Mouse (Mus musculus): ENCODE measurements around the gene Zcchc4. TPM values are rescaled to one million over a fixed set of nuclear protein-coding genes. Genes with fewer than 3 reads are reported as not detected.

Gene Zcchc4
- polyA plus RNA-seq, 1 experiment from 2014 or later = 12.9 TPM

DNA sequence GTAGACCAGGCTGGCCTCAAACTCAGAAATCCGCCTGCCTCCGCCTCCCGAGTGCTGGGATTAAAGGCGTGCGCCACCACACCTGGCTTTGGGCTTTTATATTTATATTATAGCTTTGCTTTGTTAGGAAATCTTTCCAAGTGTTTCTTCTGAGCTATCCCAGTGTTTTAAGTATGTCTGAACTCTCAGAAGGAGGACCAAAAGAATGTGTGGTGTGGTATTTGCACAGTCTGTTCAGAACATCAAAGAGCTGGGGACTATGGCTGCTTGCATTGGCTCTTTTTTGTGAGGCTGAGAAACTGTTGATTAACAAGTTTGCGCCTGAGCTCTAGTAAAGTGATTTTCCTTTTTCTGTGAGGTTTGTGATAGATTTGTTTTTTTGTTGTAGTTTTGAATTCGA, 69.1 kb downstream of the Zcchc4 start:
- no peaks in the 10 kb centered on the region for H3K9me3 ChIP-seq (replicated peaks; ENCODE audit: control insufficient read depth, low read length)

DNA sequence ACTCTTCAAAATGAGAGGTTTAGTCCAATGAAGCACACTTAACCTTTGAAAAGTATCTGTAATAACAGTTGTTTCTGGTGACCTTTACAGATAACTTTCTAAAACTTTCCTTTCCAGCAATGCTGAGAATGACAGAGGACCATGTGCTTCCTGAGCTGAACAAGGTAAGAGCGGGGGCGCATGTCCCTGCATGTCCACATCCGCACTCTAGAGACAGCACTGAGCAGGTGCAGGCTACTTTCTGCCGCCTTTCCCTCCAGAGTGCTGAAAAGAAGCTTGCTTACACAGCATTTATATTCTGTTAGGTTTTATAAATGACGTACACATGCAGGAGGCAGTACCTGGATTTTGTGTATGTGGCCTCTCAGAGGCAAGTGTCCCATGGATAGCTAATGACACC, 80.5 kb downstream of the Zcchc4 start:
- no peaks in the 10 kb centered on the region for H3K27me3 ChIP-seq (ENCODE audit: control insufficient read depth, insufficient read depth, low read length)
- no peak overlapping the region for H3K4me2 ChIP-seq (ENCODE audit: low read depth, low read length)
- peaks cover 24% of the 10 kb centered on the region; the same call in 1 of the 2 replicates for H3K36me3 ChIP-seq (ENCODE audit: control insufficient read depth, insufficient read depth, low read length)
- H3K4me1 ChIP-seq (ENCODE audit: control insufficient read depth, insufficient read depth, low read length) = no peaks in the 10 kb centered on the region
- 80% methylated on average over 5 of the region's 5 CpGs for WGBS
- H3K27ac ChIP-seq (ENCODE audit: low read length) = no peak overlapping the region
- ATAC-seq (ENCODE audit: insufficient read depth, low FRiP score) = no peak
- H3K9me3 ChIP-seq (replicated peaks; ENCODE audit: control insufficient read depth, low read length) = no peaks in the 10 kb centered on the region
- H3K9ac ChIP-seq (ENCODE audit: low read length) = no peak overlapping the region
- H3K4me3 ChIP-seq (replicated peaks; ENCODE audit: low read length) = no peak overlapping the region

More for the DNA sequence above, 69.1 kb downstream of the Zcchc4 start:
- no peak for ATAC-seq (ENCODE audit: insufficient read depth, low FRiP score)
- Histone ChIP-seq H3K9ac (ENCODE audit: low read length) (no peak overlapping the region), H3K4me3 (replicated peaks; ENCODE audit: low read length) (no peak overlapping the region), H3K27ac (ENCODE audit: low read length) (no peak overlapping the region), H3K36me3 (ENCODE audit: control insufficient read depth, insufficient read depth, low read length) (peaks cover 19% of the 10 kb centered on the region; the same call in 1 of the 2 replicates), H3K4me1 (ENCODE audit: control insufficient read depth, insufficient read depth, low read length) (no peaks in the 10 kb centered on the region), H3K4me2 (ENCODE audit: low read depth, low read length) (no peak overlapping the region), H3K27me3 (ENCODE audit: control insufficient read depth, insufficient read depth, low read length) (no peaks in the 10 kb centered on the region)
- 75% methylated on average over 7 of the region's 7 CpGs for WGBS

DNA sequence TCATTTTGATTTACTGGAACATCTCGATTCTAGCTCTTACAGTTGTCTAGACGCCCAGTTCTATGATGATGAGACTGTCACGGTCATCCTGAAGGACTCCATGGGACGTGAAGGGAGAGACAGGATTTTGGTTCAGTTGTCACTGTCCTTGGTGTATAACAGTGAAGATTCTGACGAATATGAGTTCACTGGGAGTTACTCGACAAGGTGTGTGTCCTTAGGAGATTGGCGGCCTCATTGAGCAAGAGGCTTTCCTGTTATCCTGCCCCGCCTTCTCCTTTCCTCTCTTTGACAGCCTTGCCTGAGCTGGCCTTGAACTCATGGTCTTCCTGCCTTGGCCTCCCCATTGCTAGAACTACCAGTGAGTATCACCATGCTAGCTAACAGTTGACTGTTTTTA, 89.2 kb downstream of the Zcchc4 start:
- Histone ChIP-seq H3K4me1 (ENCODE audit: control insufficient read depth, insufficient read depth, low read length) (peaks cover 7% of the 10 kb centered on the region), H3K9ac (ENCODE audit: low read length) (no peak overlapping the region), H3K27me3 (ENCODE audit: control insufficient read depth, insufficient read depth, low read length) (no peaks in the 10 kb centered on the region), H3K9me3 (replicated peaks; ENCODE audit: control insufficient read depth, low read length) (no peaks in the 10 kb centered on the region), H3K4me2 (ENCODE audit: low read depth, low read length) (no peak overlapping the region), H3K27ac (ENCODE audit: low read length) (no peak overlapping the region), H3K36me3 (ENCODE audit: control insufficient read depth, insufficient read depth, low read length) (peaks cover 41% of the 10 kb centered on the region), H3K4me3 (replicated peaks; ENCODE audit: low read length) (no peak overlapping the region)
- 88% methylated on average over 8 of the region's 8 CpGs for WGBS
- ATAC-seq (ENCODE audit: insufficient read depth, low FRiP score) = no peak

DNA sequence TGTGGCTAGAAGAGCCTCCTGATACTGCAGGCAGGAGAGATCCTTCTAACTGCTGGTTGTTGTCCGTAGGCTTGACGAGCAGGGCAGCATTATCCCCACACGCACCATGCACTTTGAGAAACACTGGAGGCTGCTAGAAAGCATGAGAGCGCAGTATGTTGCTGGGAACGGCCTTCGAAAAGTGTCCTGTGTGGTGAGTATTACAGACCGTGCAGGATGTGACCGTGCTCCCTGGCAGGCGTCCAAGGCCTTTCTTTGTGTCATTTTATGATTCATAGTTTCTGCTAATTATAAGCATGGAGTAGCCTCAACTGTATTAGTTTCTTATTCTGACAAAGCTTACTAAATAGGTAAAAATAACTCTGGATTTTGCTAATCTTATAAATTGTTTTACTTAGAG, 90.6 kb downstream of the Zcchc4 start:
- ATAC-seq (ENCODE audit: insufficient read depth, low FRiP score) = peak; percentile 78
- 51% methylated on average over 9 of the region's 9 CpGs for WGBS
- no peaks in the 10 kb centered on the region for H3K27me3 ChIP-seq (ENCODE audit: control insufficient read depth, insufficient read depth, low read length)
- H3K4me3 ChIP-seq (replicated peaks; ENCODE audit: low read length) = no peak overlapping the region
- 0 out of 2 replicates have a peak overlapping the region, but pooled peaks have one; percentile 33 for H3K27ac ChIP-seq (ENCODE audit: low read length)
- no peak overlapping the region for H3K9ac ChIP-seq (ENCODE audit: low read length)
- H3K9me3 ChIP-seq (replicated peaks; ENCODE audit: control insufficient read depth, low read length) = no peaks in the 10 kb centered on the region
- H3K36me3 ChIP-seq (ENCODE audit: control insufficient read depth, insufficient read depth, low read length) = peaks cover 37% of the 10 kb centered on the region
- H3K4me2 ChIP-seq (ENCODE audit: low read depth, low read length) = no peak overlapping the region
- peaks cover 7% of the 10 kb centered on the region for H3K4me1 ChIP-seq (ENCODE audit: control insufficient read depth, insufficient read depth, low read length)

DNA sequence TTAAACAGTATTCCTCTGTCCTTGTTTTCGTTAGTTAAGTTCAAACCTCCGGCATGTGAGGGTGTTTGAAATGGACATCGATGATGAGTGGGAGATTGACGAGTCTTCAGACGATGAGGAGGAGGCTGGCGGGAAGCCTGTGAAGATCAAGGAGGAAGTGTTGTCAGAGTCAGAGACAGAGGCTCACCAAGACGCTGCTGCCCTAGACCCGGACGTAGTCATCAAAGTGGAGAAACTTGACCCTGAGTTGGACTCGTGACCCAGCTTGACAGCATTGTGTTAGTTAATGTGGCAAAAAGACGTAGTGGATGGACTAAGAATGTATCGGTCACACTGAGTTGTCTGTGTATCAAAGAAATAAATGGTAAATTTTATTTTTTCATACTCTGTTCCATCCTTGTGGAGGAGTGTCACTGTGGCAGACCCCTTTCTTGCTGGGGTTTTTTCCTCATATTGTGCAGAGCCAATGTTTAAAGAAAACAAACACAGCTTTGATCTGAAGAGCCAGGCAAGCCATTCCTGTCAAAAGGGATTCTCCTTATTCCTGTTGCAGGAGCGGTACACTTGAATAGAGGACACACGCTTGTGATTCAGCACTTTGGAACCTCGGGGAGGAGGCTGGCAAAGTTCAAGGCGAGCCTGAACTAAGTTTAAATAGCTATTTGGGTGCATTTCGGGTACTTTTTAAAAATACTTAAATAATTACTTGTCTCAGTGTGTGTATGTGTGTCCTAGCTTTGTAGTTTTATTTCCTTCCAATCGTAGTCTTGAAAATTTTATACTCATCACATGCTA, 91.3 kb downstream of the Zcchc4 start:
- ATAC-seq (ENCODE audit: insufficient read depth, low FRiP score) = no peak
- H3K27me3 ChIP-seq (ENCODE audit: control insufficient read depth, insufficient read depth, low read length) = no peaks in the 10 kb centered on the region
- H3K4me2 ChIP-seq (ENCODE audit: low read depth, low read length) = no peak overlapping the region
- H3K4me1 ChIP-seq (ENCODE audit: control insufficient read depth, insufficient read depth, low read length) = peaks cover 7% of the 10 kb centered on the region
- no peak overlapping the region for H3K9ac ChIP-seq (ENCODE audit: low read length)
- H3K36me3 ChIP-seq (ENCODE audit: control insufficient read depth, insufficient read depth, low read length) = peaks cover 32% of the 10 kb centered on the region
- no peaks in the 10 kb centered on the region for H3K9me3 ChIP-seq (replicated peaks; ENCODE audit: control insufficient read depth, low read length)
- 79% methylated on average over 18 of the region's 18 CpGs for WGBS
- 0 out of 2 replicates have a peak overlapping the region, but pooled peaks have one; percentile 18 for H3K27ac ChIP-seq (ENCODE audit: low read length)
- H3K4me3 ChIP-seq (replicated peaks; ENCODE audit: low read length) = no peak overlapping the region

DNA sequence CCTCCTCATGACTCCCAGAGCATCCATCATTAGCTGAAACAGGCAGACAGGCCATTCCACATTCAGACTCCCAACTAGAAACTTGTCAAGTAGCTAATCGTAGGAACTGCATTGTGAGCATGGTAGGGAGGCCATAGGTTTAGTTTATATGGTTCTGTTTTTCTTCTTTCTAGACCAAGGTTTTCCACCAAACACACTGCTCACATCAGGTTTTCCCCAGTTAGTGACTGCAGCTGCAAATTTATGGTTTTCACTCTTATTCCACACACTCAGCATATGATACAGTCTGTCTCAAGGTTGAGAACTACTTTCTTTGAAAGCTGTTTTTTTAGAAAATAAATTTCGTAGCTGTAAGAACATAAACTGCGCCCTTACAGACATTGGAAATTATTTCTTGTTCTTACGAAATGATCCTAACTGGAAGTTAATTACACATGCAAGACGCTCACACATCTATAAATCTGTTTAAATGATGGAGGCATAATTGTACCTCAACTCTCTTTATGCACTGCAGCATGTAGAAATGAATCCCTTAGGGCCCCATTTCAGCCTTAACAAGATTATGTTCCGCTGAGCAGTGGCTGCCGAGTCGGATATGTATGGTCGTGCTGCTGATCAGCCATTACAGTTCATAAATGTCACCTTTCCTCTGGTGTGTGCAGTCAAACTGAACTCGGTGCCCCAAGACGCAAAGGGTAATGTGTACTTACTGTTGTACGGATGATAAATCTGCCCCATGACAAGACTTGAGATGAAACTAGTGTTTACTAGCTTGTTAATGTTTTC, 93.9 kb downstream of the Zcchc4 start:
- ATAC-seq (ENCODE audit: insufficient read depth, low FRiP score) = no peak
- WGBS = 80% methylated on average over 12 of the region's 12 CpGs

DNA sequence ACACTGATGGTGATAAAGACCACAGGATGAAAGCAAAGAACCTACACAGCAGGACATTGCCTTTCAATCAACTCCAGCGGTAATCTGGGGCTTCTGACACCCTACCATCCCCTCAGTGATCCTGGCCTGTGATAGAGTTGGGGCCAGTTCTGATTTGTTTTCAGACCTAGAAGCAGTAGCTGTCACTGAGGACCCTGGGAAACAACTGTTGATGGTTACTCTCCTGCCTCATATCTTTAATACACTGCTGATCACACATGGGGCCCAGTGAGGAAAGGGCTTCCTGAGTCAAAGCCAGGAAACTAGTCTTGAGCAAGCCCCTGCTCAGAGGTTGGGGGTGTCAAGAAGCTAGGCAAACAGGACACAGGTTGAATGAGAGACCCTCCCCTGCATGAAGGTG, 96.3 kb downstream of the Zcchc4 start:
- Histone ChIP-seq H3K27ac (ENCODE audit: low read length) (no peak overlapping the region), H3K4me2 (ENCODE audit: low read depth, low read length) (no peak overlapping the region), H3K27me3 (ENCODE audit: control insufficient read depth, insufficient read depth, low read length) (no peaks in the 10 kb centered on the region), H3K36me3 (ENCODE audit: control insufficient read depth, insufficient read depth, low read length) (peaks cover 13% of the 10 kb centered on the region; the same call in 1 of the 2 replicates), H3K4me3 (replicated peaks; ENCODE audit: low read length) (no peak overlapping the region), H3K9ac (ENCODE audit: low read length) (no peak overlapping the region), H3K4me1 (ENCODE audit: control insufficient read depth, insufficient read depth, low read length) (no peaks in the 10 kb centered on the region), H3K9me3 (replicated peaks; ENCODE audit: control insufficient read depth, low read length) (no peaks in the 10 kb centered on the region)
- WGBS = 31% methylated on average over 1 of the region's 1 CpGs
- ATAC-seq (ENCODE audit: insufficient read depth, low FRiP score) = no peak

More for the DNA sequence above, 93.9 kb downstream of the Zcchc4 start:
- Histone ChIP-seq H3K4me2 (ENCODE audit: low read depth, low read length) (no peak overlapping the region), H3K4me3 (replicated peaks; ENCODE audit: low read length) (no peak overlapping the region), H3K27ac (ENCODE audit: low read length) (no peak overlapping the region), H3K9ac (ENCODE audit: low read length) (no peak overlapping the region), H3K9me3 (replicated peaks; ENCODE audit: control insufficient read depth, low read length) (no peaks in the 10 kb centered on the region), H3K4me1 (ENCODE audit: control insufficient read depth, insufficient read depth, low read length) (peaks cover 7% of the 10 kb centered on the region), H3K27me3 (ENCODE audit: control insufficient read depth, insufficient read depth, low read length) (no peaks in the 10 kb centered on the region), H3K36me3 (ENCODE audit: control insufficient read depth, insufficient read depth, low read length) (peaks cover 22% of the 10 kb centered on the region)

DNA sequence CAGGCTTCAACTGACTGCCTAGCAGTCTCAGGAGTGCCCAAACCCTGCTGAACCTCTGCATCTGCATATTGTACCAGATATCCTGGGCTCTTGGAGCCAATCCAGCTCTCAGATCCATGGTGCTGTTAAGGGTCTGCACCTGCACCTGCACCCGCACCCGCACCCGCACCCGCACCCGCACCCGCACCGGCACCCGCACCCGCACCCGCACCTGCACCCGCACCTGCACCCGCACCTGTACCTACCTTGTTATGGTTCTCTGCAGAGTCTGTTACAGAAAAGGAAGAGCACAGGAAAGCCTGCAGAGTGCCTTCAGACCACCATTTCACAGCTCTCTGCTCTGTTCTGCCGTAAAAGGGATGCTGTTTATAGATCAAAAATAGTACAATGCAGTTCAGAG, 96.8 kb downstream of the Zcchc4 start:
- H3K4me1 ChIP-seq (ENCODE audit: control insufficient read depth, insufficient read depth, low read length) = no peaks in the 10 kb centered on the region
- no peak overlapping the region for H3K4me2 ChIP-seq (ENCODE audit: low read depth, low read length)
- WGBS = 93% methylated on average over 13 of the region's 13 CpGs
- H3K4me3 ChIP-seq (replicated peaks; ENCODE audit: low read length) = no peak overlapping the region
- no peak for ATAC-seq (ENCODE audit: insufficient read depth, low FRiP score)
- H3K9me3 ChIP-seq (replicated peaks; ENCODE audit: control insufficient read depth, low read length) = no peaks in the 10 kb centered on the region
- H3K27ac ChIP-seq (ENCODE audit: low read length) = no peak overlapping the region
- no peaks in the 10 kb centered on the region for H3K27me3 ChIP-seq (ENCODE audit: control insufficient read depth, insufficient read depth, low read length)
- no peak overlapping the region for H3K9ac ChIP-seq (ENCODE audit: low read length)
- H3K36me3 ChIP-seq (ENCODE audit: control insufficient read depth, insufficient read depth, low read length) = 0 out of 2 replicates have a peak, but pooled peaks cover 10% of the 10 kb centered on the region
